Mouse (Mus musculus): ENCODE measurements around the gene Ptgis.

DNA sequence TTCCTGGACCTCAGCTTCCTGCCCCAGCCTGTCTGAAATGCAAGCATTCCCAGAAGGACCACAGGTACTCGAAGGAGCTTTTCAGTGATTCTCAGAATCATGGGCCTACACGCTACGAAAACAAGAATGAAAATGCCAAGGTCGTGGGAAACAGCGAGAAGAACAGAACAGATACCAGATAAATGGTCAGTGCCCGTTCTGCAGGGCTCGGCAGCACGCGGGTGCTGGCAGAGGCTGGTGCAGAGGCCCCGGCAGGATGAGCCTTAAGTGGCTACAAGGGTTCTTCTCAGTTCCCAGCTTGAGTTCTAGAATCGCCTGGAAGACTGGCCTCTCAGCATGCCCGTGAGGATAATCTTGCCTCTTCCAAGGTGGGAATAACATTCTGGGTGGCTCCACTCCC lies 26.7 kb downstream of the Ptgis start:
- no peak for TF ChIP-seq CTCF (IDR thresholded peaks at IDR 0.05; ENCODE audit: low read depth, low read length)
- TF ChIP-seq GATA1 (IDR thresholded peaks at IDR 0.05; ENCODE audit: borderline replicate concordance, low read length), result no peak
- no peak for TF ChIP-seq POLR2AphosphoS5 (IDR thresholded peaks at IDR 0.05; ENCODE audit: insufficient replicate concordance, low read depth, low read length)
- TF ChIP-seq GATA2 (IDR thresholded peaks at IDR 0.05; ENCODE audit: borderline replicate concordance, low read depth, low read length), result no peak
- no peak for TF ChIP-seq TAL1 (conservative IDR thresholded peaks at IDR 0.05; ENCODE audit: low read depth, low read length)

Measured in G1E (cell line).